Mouse (Mus musculus): ENCODE data around the gene Trim46.

Trim46 gene

DNA sequence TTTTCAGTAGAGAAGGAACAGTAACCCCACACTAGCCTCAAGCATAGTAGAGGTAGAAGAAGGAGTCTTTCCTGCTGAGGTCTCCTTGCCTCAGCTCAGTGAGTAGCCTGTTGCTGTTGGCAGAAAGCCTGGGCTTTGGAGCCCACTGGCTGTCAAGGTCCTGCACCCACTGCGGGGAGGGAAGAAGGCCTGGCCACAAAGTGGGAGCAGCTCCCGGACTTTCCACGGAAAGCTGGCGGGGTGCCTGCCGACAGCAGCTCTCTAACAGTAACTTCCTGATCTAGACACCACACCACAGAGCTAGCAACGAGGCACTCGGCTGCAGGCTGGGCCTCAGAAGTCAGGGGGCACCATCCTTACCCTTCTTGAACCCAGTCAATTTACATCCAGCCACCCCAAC is 35.4 kb downstream of the Trim46 start:
- no peak for ATAC-seq (ENCODE audit: low TSS enrichment)

DNA sequence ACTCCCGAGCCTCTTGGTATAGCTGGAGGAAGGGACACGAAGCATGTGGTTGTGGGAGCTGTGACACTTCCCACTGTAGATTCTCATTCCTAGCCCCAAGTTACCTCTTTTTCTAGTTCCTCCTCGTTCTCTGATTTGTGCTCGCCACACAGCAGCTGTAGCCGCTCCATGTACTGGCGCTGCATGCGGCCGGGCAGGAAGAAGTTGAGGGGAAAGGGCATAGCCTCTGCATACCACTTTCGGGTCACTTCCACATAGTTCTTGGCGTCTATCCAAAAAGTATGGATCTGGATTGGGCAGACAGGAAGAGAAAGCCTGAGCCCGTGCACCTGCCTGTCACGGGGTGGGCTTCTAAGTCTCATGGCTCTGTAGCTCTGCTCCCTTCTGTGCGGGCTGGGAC is 35.9 kb downstream of the Trim46 start:
- ATAC-seq (ENCODE audit: low TSS enrichment): no peak

DNA sequence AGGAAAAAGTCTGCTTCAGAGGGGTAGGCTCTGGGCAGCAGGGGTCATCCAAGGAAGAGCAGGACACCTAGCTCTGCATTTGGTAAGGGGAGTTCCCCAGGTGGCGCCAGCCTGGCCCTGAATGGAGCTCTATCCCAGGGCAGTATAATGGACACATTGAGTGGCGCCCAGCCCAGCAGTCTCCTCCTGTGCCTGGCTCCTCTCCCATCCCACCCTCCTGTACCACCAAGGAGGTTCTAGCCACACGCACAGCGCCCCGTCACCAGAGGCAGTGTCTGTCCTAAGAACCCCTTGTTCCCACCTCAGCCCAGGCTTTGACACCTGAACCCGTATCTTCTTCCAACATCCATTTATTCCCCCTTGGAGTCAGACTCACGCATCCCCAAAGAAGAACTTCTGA is 36.4 kb downstream of the Trim46 start:
- no peak for ATAC-seq (ENCODE audit: low TSS enrichment)

DNA sequence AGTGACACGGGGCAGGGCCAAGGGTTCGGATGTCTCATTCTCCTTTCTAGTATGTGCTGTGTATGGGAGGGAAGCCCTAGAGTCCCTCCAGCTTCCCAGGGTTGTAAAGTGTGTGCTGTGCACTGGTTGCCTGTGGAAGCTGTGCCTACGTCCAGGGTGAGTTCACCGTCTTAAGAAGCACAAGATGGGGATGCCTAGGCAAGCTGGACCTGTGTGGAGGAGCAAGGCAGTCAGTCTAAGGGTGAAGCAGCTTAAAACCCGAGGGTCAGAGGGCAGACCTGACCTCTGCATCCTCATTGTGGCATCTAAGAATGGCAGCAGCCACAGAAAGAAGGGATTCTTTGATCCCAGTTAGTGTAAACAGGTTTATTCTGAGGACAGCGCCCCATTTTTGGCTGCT is 37.4 kb downstream of the Trim46 start:
- no peak for ATAC-seq (ENCODE audit: low TSS enrichment)

DNA sequence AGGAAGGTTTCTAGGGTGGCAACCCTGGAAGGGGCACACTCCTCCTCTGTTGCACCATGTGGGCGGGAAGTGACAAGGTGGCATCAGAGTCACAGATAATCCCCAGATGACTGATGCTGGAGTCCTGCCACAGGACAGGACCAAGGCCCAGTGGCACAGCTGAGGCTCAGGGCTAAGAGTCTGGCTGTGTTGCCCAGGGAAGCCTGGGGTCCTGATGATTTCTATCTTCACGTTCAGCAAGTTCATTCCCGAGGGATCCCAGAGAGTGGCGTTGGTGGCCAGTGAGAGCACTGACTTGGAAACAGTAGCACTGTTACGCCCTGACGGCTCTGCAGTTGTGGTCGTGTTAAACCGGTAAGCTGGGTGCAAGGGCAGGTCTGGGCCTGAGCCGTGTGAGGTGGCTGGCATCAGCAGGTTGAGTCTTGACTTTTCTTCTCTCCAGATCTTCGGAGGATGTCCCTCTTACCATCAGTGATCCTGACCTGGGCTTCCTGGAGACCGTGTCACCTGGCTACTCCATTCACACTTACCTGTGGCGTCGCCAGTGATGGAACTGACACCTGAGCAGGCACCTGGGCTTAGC is 37.9 kb downstream of the Trim46 start:
- no peak for ATAC-seq (ENCODE audit: low TSS enrichment)

DNA sequence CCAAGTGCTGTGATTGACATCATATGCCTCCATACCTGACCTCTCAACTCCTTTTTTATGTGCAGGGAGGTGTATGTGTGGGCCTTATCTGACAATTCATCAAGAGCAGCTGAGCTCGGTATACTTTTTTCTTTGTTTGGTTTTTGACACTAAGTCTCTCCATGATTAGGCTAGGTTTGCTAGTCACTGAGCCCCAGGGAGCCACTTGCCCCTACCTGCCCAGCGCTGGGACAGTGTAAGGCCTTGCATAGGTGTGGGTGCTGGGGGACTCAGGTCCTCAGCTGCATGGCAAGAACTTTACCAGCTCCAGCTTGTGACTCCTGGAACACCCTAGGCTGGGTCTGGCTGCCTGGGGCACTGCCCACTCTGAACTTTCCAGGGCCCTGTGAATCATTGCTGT is 39.4 kb downstream of the Trim46 start:
- ATAC-seq (ENCODE audit: low TSS enrichment): no peak

DNA sequence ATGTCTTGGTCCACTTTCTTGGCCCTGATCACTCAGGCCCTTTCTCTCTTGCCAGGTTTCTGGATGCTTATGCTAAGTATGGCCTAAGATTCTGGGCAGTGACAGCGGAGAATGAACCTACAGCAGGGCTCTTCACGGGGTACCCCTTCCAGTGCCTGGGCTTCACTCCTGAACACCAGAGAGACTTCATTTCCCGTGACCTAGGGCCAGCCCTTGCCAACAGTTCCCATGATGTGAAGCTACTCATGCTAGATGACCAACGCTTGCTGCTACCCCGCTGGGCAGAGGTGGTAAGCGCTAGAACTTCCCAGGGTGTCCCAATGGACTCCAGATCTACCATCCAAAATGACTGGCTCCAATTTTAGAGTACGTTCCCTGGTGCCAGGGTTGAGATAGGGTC is 40.0 kb downstream of the Trim46 start:
- no peak for ATAC-seq (ENCODE audit: low TSS enrichment)

DNA sequence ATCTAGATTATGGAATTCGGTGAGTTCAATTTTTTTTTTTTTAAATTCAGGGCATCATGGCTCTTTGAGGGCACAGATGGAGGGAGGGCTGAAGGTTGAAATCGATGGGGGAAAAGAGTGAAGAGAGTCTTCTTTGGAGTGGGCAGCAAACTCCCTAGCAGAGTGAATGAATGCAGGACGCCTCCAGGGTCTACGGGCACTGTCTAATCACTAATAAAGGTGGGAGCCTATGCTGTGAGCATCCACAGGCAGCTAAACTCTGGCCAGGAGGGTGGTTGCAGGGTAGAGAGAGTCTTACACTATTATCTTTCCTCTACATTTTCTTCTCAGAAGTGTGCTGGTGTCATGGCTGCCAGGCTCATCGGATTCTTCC is 43.0 kb downstream of the Trim46 start:
- peak; percentile 11; the same call in 1 of the 2 replicates for ATAC-seq (ENCODE audit: low TSS enrichment)

DNA sequence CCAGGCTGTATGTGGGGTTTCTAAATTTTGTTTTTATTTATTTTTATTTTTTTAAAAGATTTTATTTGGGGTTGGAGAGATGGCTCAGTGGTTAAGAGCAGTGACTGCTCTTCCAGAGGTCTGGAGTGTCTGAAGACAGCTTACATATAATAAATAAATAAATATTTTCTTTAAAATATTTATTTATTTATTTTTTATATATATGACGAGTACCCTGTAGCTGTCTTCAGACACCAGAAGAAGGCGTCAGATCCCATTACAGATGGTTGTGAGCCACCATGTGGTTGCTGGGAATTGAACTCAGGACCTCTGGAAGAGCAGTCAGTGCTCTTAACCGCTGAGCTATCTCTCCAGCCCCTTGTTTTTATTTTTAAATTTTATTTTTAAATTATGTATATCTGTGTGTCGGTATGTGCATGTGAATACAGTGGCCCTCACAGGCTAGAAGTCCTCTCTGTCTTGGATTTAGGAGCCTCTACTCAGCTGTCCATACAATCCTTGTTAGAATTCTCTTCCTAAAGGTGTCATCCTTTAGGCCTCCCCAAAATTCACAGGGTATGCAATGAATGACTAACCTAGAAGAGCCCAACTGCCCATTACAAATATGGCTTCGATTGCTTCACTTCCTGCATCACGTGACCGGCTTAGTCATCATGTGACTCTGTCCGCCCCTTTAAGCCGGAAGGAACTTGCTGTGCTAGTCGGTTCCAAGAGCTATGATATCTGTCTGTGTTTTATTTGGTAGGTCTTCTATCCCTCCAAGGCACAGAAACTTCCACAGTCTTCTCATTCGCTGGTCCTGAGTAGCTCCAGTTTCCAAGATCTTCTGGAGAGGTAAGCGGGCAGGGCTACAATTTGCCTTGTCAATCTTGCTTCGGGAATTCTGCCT is 43.6 kb downstream of the Trim46 start, which contains the start of gene Gba:
TSS of gene Gba (plus strand) at position 676 of the 889 bp plus-strand sequence.
- peak; percentile 91 for ATAC-seq (ENCODE audit: low TSS enrichment)

DNA sequence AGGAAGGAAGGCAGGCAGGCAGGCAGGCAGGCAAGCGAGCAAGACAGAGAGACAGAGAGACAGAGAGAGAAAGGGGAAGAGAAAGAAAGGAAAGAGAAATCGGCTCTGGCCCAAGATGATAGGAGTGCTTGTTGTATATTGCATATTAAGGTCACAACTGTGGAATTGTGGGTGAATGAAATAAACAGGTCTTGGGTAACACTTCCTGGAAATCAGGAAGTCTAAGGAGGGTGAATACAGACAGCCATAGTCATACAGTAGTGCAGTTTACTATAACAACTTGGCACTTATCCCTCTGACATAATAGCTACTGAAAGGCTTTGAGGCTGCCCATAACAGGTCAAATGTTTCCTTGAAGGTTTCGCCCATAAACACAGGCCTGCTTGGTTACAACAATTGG is 46.3 kb downstream of the Trim46 start:
- no peak for ATAC-seq (ENCODE audit: low TSS enrichment)

DNA sequence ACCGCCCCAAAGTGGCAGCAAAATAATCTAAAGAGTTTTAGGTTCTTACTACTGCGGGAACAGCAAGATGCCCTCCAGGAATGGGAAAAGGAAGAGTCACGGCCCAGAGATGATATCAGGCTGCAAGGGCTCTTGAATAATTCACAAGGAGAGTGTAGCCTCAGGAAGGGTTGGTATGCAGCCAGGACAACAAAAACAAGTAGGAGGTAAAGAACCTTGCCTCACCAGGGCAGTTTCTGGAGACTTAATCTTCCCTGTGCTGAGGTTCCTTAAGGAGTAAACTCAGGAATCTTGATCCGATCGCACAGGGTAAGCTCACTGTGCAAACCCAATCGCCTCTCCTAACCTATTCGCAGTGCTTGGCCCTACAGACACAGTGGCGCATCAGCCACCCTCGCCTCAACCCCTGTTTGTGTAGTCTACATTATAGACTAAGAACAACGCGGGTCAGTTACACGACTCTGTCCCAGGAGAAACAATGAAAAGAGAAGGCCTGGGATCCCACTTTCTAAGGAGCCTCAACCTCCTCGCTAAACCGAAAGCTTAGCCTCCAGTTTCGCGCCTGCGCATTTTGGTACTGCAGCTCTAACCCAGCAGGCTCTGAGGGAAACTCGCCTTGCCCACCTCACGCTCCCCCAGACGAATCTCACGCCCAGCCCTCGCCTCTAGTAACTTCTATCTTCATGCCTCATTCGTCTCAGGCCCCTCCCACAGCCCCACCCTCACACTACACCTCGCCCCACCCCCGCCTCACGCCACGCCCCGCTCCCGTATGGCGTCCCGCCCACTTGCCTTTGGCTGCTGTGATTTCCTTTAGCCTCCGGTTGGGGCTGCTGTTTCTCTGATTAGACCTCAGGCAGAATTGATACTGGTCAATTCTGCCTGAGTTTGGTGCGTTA is 49.9 kb downstream of the Trim46 start:
- ATAC-seq (ENCODE audit: low TSS enrichment): peak; percentile 97

DNA sequence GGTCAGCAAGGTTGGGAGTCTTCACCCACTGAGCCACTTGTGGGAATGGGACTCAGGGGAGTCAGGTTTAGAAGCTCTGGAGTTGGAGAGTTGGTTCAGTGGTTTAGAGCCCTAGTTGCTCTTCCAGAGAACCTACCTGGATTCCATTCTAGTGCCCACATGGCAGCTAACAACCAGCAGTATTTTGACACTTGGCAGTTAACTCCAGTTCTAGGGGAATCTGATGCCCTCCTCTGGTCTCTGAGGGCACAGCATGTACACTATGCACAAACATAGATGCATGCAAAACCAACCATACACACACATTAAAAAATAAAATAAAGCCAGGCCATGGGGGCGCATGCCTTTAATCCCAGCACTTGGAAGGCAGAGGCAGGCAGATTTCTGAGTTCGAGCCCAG is 52.3 kb downstream of the Trim46 start:
- ATAC-seq (ENCODE audit: low TSS enrichment): no peak

DNA sequence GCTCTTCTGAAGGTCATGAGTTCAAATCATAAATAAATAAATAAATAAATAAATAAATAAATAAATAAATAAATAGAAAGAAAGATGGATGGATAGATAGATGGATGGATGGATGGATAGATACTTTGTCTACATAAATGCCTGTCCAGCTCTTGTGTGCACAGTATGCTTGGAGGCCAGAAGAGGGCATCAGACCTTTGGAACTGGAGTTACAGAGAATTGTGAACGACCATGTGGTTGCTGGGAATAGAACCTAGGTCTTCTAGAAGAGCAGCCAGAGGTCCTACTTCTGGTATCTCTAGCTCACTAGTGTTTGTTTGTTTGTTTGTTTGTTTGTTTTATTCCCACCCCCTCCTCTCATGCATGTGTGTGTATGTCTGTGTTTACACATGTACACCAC is 52.8 kb downstream of the Trim46 start:
- ATAC-seq (ENCODE audit: low TSS enrichment): no peak

DNA sequence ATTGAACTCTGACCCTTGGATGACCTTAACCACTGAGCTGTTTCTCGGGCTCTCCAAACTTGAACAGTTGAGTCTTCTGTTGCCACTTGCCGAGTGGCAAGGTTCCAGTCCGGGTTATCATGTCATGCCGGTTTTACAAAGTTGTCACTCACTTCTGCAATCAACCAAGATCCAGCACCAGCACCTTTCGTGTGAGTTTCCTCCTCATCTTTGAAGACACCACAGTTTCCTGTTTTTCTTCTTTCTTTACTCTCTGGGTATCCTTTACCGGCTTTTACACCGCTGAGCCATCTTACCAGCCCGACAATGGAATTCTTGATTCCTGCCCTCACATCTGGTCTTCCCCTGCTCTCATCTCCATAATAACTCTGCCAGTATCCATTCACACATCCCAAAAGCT is 55.7 kb downstream of the Trim46 start:
- ATAC-seq (ENCODE audit: low TSS enrichment): no peak

DNA sequence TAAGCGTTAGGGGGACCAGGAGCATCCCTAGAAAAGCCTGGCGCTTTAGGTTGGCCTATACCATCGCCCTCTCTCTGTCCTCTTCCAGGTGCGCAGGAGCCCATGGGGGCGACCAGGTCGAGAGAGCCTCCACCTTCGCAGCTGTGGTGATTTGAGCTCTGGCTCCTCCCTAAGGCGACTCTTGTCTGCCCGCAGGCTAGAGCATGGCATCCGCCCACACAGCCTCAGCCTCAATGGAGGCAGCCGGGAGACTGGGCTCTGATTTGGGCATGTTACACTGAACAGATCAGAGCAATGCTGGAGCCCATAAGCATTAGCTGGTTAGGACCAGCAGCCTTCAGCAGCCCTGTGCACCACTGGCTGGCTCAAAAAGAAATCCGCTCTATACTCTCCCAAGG is 57.6 kb downstream of the Trim46 start:
- ATAC-seq (ENCODE audit: low TSS enrichment): no peak

DNA sequence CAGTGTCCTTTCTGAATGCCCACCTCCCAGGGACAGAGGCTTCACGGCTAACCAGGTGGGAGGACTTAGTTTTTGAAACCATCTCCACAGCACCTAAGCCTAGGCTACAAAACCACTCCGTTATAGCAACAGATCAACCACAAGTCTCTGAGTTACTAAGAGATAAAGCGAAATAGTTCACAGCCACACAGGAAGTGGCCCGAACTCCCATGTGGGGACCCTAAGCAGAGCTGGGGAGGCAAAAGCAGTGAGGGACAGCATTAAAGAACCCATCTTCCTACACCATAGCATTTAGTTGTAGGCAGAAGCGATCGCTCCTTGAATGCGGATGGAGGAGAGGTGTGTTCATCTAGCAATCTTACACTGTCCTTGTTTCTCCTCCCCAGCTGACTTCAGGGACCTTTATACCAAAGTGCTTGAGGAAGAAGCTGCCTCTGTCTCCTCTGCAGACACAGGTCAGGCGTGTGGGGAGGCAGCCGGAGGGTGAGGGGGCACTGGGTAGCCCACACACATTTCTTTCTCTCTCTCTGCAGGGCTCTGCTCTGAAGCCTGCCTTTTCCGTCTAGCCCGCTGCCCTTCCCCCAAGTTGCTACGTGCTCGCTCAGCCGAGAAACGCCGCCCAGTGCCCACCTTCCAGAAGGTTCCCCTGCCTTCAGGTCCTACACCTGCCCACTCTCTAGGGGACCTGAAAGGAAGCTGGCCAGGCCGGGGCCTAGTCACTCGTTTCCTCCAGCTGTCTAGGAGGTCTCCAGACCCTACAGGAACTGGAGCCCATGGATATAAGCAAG is 58.2 kb downstream of the Trim46 start:
- no peak for ATAC-seq (ENCODE audit: low TSS enrichment)

DNA sequence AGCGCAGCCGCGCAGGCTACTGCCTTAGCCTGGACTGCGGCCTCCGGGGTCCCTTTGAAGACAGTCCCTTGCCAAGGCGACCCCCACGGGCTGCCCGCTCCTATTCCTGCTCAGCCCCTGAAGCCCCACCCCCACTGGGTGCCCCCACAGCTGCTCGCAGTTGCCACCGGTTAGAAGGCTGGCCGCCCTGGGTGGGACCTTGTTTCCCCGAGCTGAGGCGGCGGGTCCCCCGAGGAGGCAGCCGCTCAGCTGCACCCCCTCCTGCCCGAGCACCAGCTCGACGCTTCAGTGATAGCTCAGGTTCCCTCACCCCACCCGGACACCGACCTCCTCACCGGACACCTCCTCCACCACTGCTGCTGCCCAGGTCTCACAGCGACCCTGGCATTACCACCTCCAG is 58.9 kb downstream of the Trim46 start:
- no peak for ATAC-seq (ENCODE audit: low TSS enrichment)

Measured in frontal cortex, adult (tissue).